Mouse (Mus musculus): ENCODE measurements around the gene Tmtc2.

DNA sequence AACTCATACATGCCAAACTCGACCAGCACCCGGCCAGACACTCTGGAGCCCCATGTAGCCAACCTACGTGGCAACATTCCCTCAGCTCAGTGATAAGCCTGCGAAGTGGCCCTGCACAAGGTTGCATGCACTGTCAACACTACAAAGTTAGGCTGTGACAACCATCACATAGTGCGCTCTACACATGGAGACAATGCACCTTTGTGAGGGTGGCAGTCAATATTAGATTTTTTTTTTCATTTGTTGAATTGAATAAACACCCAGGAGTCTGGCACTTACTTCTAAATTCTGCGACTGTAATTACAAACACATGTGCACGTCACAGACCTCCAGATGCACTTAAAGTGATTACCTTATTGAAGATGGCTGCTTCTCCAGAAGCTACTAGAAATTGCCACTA, 41.5 kb downstream of the Tmtc2 start:
- TF ChIP-seq GATA1 (IDR thresholded peaks at IDR 0.05; ENCODE audit: low read length): no peak
- TF ChIP-seq TAL1 (IDR thresholded peaks at IDR 0.05; ENCODE audit: low read length): no peak
